Mouse (Mus musculus) lung, postnatal 10 days (tissue): ENCODE measurements around the gene Ahdc1.
"Not testable (repeated sequence)": the region's sequence is repeated elsewhere in the genome, so short reads cannot be mapped to it uniquely, and the experiment has no call there.

Experiments
- DNase-seq: peaks from one replicate; pipeline ENCODE4 v3.0.0; 2021

Gene Ahdc1

GRCm38 (mm10) chr4:132997469-132998237 lies 13.4 kb upstream of the Ahdc1 start:
- DNase-seq = no peak

GRCm38 (mm10) chr4:133002896-133003295 lies 8.2 kb upstream of the Ahdc1 start:
- DNase-seq = peak; percentile 56

- no peak for DNase-seq
Observed at GRCm38 (mm10) chr4:133003316-133004018, 7.6 kb upstream of the Ahdc1 start.

- peak; percentile 90 for DNase-seq
Observed at GRCm38 (mm10) chr4:133005233-133005632, 5.8 kb upstream of the Ahdc1 start.

GRCm38 (mm10) chr4:133005885-133006451 lies 5.1 kb upstream of the Ahdc1 start:
- DNase-seq = not testable (repeated sequence)

- peak; percentile 51 for DNase-seq
Observed at GRCm38 (mm10) chr4:133007513-133008380, 3.3 kb upstream of the Ahdc1 start.

- peak; percentile 78 for DNase-seq
Observed at GRCm38 (mm10) chr4:133009131-133009530, 1.9 kb upstream of the Ahdc1 start.

- DNase-seq = no peak
Observed at GRCm38 (mm10) chr4:133009676-133010075, 1.4 kb upstream of the Ahdc1 start.

- no peak for DNase-seq
Observed at GRCm38 (mm10) chr4:133010611-133011010, 449 bp upstream of the Ahdc1 start.

GRCm38 (mm10) chr4:133011821-133012775 lies 1.0 kb downstream of the Ahdc1 start:
- peak; percentile 74 for DNase-seq

GRCm38 (mm10) chr4:133012776-133013265 lies 1.8 kb downstream of the Ahdc1 start:
- peak; percentile 58 for DNase-seq

GRCm38 (mm10) chr4:133013266-133013891 lies 2.3 kb downstream of the Ahdc1 start:
- peak; percentile 62 for DNase-seq

GRCm38 (mm10) chr4:133014088-133014487 lies 3.0 kb downstream of the Ahdc1 start:
- DNase-seq = no peak

- DNase-seq = no peak
Observed at GRCm38 (mm10) chr4:133014896-133015709, 4.0 kb downstream of the Ahdc1 start.

GRCm38 (mm10) chr4:133015710-133016651 lies 4.9 kb downstream of the Ahdc1 start:
- peak; percentile 55 for DNase-seq

- DNase-seq = peak; percentile 75
Observed at GRCm38 (mm10) chr4:133016677-133017415, 5.8 kb downstream of the Ahdc1 start.

- no peak for DNase-seq
Observed at GRCm38 (mm10) chr4:133017597-133018262, 6.7 kb downstream of the Ahdc1 start.
